Mouse (Mus musculus) embryonic facial prominence, embryonic 13.5 days (tissue): ENCODE measurements around the gene Qpctl. TPM values are rescaled to one million over a fixed set of nuclear protein-coding genes. Genes with fewer than 3 reads are reported as not detected.

Experiments used
- ATAC-seq: fragments of 200-750 bp; cut with Nextera tagmentation; 2 replicates; pipeline ENCODE4 v1.8.0; 2017; ENCODE audit warnings: low read depth; ENCODE audit not compliant: insufficient number of reproducible peaks, insufficient read depth, low FRiP score, low TSS enrichment
- H3K27ac ChIP-seq: fragments of 300-500 bp; sonication (generic); 2 replicates; pipeline ENCODE4 v1.5.1; 2015; ENCODE audit warnings: moderate library complexity, mild to moderate bottlenecking, inconsistent platforms
- H3K27me3 ChIP-seq: fragments of 300-500 bp; sonication (generic); 2 replicates; pipeline ENCODE4 v1.6.1; 2015; ENCODE audit warnings: mild to moderate bottlenecking, inconsistent platforms
- H3K36me3 ChIP-seq: fragments of 300-500 bp; sonication (generic); 2 replicates; pipeline ENCODE4 v1.6.1; 2015; ENCODE audit warnings: mild to moderate bottlenecking, inconsistent platforms
- H3K4me1 ChIP-seq: fragments of 300-500 bp; sonication (generic); 2 replicates; pipeline ENCODE4 v1.6.1; 2015; ENCODE audit warnings: inconsistent platforms
- H3K4me2 ChIP-seq: fragments of 300-500 bp; sonication (generic); 2 replicates; pipeline ENCODE4 v1.6.1; 2015; ENCODE audit warnings: moderate library complexity, mild to moderate bottlenecking, inconsistent platforms
- H3K4me3 ChIP-seq: fragments of 300-500 bp; sonication (generic); 2 replicates; pipeline ENCODE4 v1.5.1; 2015; ENCODE audit warnings: mild to moderate bottlenecking, inconsistent platforms
- H3K9ac ChIP-seq: fragments of 300-500 bp; sonication (generic); 2 replicates; pipeline ENCODE4 v1.6.1; 2015; ENCODE audit warnings: mild to moderate bottlenecking, inconsistent platforms
- H3K9me3 ChIP-seq: fragments of 300-500 bp; sonication (generic); 2 replicates; pipeline ENCODE4 v1.6.1; 2016; ENCODE audit warnings: inconsistent platforms
- WGBS: fragments of 180-500 bp; shearing (Covaris S2); methylation state at CpG from one replicate; pipeline ENCODE4 v1.1.7; 2015; ENCODE audit warnings: mixed read lengths; 5-methylcytosine and 5-hydroxymethylcytosine counted together
- polyA plus RNA-seq: library from polyadenylated mRNA; unstranded; fragments of >200 nt; fragmentation: Nextera tagmentation; extraction: Ambion mirVana; gene quantifications from 2 replicates; pipeline ENCODE4 v1.2.1, GENCODE M21; 2015

Gene Qpctl
- polyA plus RNA-seq, 1 experiment from 2014 or later: 15.2 TPM

- H3K9ac ChIP-seq: 0 out of 2 replicates have a peak overlapping the region, but pooled peaks have one; percentile 72
- no peaks in the 10 kb centered on the region for H3K27me3 ChIP-seq
- H3K36me3 ChIP-seq: peaks cover 19% of the 10 kb centered on the region
- no peak overlapping the region for H3K27ac ChIP-seq
- ATAC-seq: no peak
- peak overlapping the region; percentile 86 for H3K4me2 ChIP-seq
- H3K9me3 ChIP-seq: no peaks in the 10 kb centered on the region
- 46% methylated on average over 6 of the region's 6 CpGs for WGBS
- peak overlapping the region; percentile 77; the same call in 1 of the 2 replicates for H3K4me3 ChIP-seq
- H3K4me1 ChIP-seq: peaks cover 29% of the 10 kb centered on the region
These were observed 1.5 kb downstream of the Qpctl start for GRCm38 (mm10) chr7:19147497-19148045.

GRCm38 (mm10) chr7:19146793-19147192 lies 2.3 kb downstream of the Qpctl start:
- WGBS: 83% methylated on average over 10 of the region's 10 CpGs
- Histone ChIP-seq H3K4me3 (no peak overlapping the region), H3K27me3 (no peaks in the 10 kb centered on the region), H3K9ac (no peak overlapping the region), H3K9me3 (no peaks in the 10 kb centered on the region), H3K4me1 (peaks cover 29% of the 10 kb centered on the region), H3K27ac (no peak overlapping the region), H3K4me2 (no peak overlapping the region), H3K36me3 (peaks cover 15% of the 10 kb centered on the region)
- ATAC-seq: no peak

- Histone ChIP-seq H3K4me2 (no peak overlapping the region), H3K36me3 (peaks cover 74% of the 10 kb centered on the region), H3K4me1 (no peaks in the 10 kb centered on the region), H3K9ac (no peak overlapping the region), H3K27ac (no peak overlapping the region), H3K27me3 (no peaks in the 10 kb centered on the region), H3K4me3 (no peak overlapping the region), H3K9me3 (no peaks in the 10 kb centered on the region)
- ATAC-seq: no peak
- WGBS: 48% methylated on average over 5 of the region's 5 CpGs
These were observed 11.7 kb downstream of the Qpctl start for GRCm38 (mm10) chr7:19137380-19137779.

- no peak for ATAC-seq
- Histone ChIP-seq H3K4me3 (no peak overlapping the region), H3K27me3 (no peaks in the 10 kb centered on the region), H3K27ac (no peak overlapping the region), H3K36me3 (peaks cover 70% of the 10 kb centered on the region), H3K4me2 (no peak overlapping the region), H3K9ac (no peak overlapping the region), H3K9me3 (no peaks in the 10 kb centered on the region), H3K4me1 (peaks cover 4% of the 10 kb centered on the region; the same call in 1 of the 2 replicates)
- 92% methylated on average over 38 of the region's 38 CpGs for WGBS
These were observed 12.3 kb downstream of the Qpctl start for GRCm38 (mm10) chr7:19136673-19137334.

DNA sequence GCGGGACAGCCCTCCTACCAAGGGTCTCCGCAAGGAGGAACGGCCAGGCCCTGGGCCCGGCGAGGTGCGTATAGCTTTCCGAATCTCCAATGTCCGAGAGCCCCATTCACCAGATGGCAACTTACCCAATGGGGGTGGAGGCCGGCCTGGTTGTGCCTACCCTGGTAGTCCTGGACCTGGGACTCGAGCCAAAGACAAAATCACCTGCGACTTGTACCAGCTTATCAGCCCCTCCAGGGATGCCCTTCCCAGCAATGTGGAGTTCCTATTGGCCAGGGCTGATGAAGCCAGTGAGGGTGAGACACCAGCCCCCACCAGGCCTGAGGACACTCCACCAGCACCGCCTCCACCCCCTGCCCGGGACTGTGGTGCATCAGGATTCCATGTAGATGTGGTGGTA lies 12.9 kb downstream of the Qpctl start:
- Histone ChIP-seq H3K36me3 (peaks cover 67% of the 10 kb centered on the region), H3K4me3 (no peak overlapping the region), H3K9ac (no peak overlapping the region), H3K9me3 (no peaks in the 10 kb centered on the region), H3K27ac (no peak overlapping the region), H3K27me3 (no peaks in the 10 kb centered on the region), H3K4me2 (no peak overlapping the region), H3K4me1 (peaks cover 5% of the 10 kb centered on the region; the same call in 1 of the 2 replicates)
- 95% methylated on average over 13 of the region's 13 CpGs for WGBS
- ATAC-seq: no peak

DNA sequence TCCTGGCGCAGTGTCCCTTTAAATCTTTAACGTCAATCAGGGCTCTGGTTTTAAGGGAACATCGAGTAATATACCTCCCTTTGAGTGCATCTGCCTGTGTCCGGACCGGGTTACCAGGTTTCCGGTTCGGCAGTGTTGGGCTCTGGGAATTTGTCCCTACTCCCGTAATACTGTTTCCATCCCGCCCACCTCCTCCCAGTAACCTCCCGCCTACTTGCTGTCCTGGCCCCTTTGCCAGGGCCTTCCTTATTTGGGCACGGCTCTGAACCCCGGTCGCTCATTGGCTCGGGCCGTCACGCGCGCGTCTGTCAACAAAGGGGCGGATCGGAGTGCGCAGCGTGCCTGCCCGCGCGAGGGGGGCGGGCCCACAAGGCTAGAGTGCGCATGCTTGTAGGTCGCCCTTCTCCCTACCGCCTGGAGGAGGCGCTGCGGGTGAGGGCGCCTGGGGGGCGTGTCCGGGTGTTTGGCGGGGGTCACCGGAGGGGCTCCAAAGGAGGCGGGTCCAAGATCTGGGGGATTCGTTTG lies 17.7 kb downstream of the Qpctl start:
- peaks cover 13% of the 10 kb centered on the region for H3K4me1 ChIP-seq
- H3K9me3 ChIP-seq: no peaks in the 10 kb centered on the region
- H3K9ac ChIP-seq: peak overlapping the region; percentile 69
- H3K27me3 ChIP-seq: no peaks in the 10 kb centered on the region
- peak overlapping the region; percentile 51 for H3K4me3 ChIP-seq
- WGBS: under 1% methylated on average over 39 of the region's 39 CpGs
- peak overlapping the region; percentile 80 for H3K27ac ChIP-seq
- peak overlapping the region; percentile 66 for H3K4me2 ChIP-seq
- H3K36me3 ChIP-seq: peaks cover 41% of the 10 kb centered on the region
- ATAC-seq: peak; percentile 98

DNA sequence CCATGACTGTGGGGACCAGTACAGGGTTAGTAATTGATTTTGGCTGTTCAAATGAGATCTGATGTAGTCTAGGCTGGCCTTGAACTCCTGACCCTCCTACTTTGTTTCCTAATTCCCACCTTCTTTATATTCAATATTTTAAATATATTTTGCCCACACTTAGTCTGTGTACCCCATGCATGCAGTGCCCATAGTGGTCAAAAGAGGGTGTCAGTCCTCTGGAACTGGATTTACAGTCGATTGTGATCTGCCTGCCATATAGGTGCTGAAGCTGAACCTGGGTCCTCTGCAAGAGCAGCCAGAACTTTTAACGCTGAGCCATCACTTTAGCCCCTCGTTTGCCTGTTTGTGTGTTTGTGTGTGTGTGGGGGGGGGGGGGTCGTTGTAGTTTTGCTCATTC lies 18.4 kb downstream of the Qpctl start:
- peak overlapping the region; percentile 66 for H3K4me2 ChIP-seq
- no peaks in the 10 kb centered on the region for H3K9me3 ChIP-seq
- no peak for ATAC-seq
- H3K4me3 ChIP-seq: peak overlapping the region; percentile 51
- peaks cover 39% of the 10 kb centered on the region for H3K36me3 ChIP-seq
- H3K27me3 ChIP-seq: no peaks in the 10 kb centered on the region
- peaks cover 13% of the 10 kb centered on the region for H3K4me1 ChIP-seq
- H3K9ac ChIP-seq: peak overlapping the region; percentile 54
- 26% methylated on average over 4 of the region's 4 CpGs for WGBS
- H3K27ac ChIP-seq: peak overlapping the region; percentile 80

GRCm38 (mm10) chr7:19129396-19129795 lies 19.7 kb downstream of the Qpctl start:
- ATAC-seq: no peak
- H3K27ac ChIP-seq: no peak overlapping the region
- H3K4me3 ChIP-seq: no peak overlapping the region
- H3K9ac ChIP-seq: 0 out of 2 replicates have a peak overlapping the region, but pooled peaks have one; percentile 6
- H3K4me1 ChIP-seq: peaks cover 13% of the 10 kb centered on the region
- peaks cover 29% of the 10 kb centered on the region for H3K36me3 ChIP-seq
- 93% methylated on average over 5 of the region's 5 CpGs for WGBS
- H3K27me3 ChIP-seq: no peaks in the 10 kb centered on the region
- no peaks in the 10 kb centered on the region for H3K9me3 ChIP-seq
- H3K4me2 ChIP-seq: no peak overlapping the region

- Histone ChIP-seq H3K9ac (no peak overlapping the region), H3K4me3 (no peak overlapping the region), H3K27ac (no peak overlapping the region; the same call in 1 of the 2 replicates), H3K9me3 (no peaks in the 10 kb centered on the region), H3K4me2 (no peak overlapping the region), H3K36me3 (peaks cover 26% of the 10 kb centered on the region), H3K27me3 (no peaks in the 10 kb centered on the region), H3K4me1 (peaks cover 13% of the 10 kb centered on the region)
- ATAC-seq: no peak
- 89% methylated on average over 5 of the region's 5 CpGs for WGBS
These were observed 21.3 kb downstream of the Qpctl start for GRCm38 (mm10) chr7:19127744-19128143.

GRCm38 (mm10) chr7:19124713-19125112 lies 24.4 kb downstream of the Qpctl start:
- peak overlapping the region; percentile 46; the same call in 1 of the 2 replicates for H3K9ac ChIP-seq
- 84% methylated on average over 6 of the region's 6 CpGs for WGBS
- no peak for ATAC-seq
- H3K4me3 ChIP-seq: no peak overlapping the region
- H3K27me3 ChIP-seq: no peaks in the 10 kb centered on the region
- H3K4me1 ChIP-seq: peaks cover 17% of the 10 kb centered on the region
- H3K4me2 ChIP-seq: no peak overlapping the region
- no peaks in the 10 kb centered on the region for H3K9me3 ChIP-seq
- H3K27ac ChIP-seq: no peak overlapping the region
- peaks cover 26% of the 10 kb centered on the region for H3K36me3 ChIP-seq

- H3K27ac ChIP-seq: no peak overlapping the region
These were observed 27.4 kb downstream of the Qpctl start for GRCm38 (mm10) chr7:19121686-19122085.

More at GRCm38 (mm10) chr7:19121686-19122085, 27.4 kb downstream of the Qpctl start:
- Histone ChIP-seq H3K9me3 (no peaks in the 10 kb centered on the region; the same call in 1 of the 2 replicates), H3K36me3 (peaks cover 7% of the 10 kb centered on the region), H3K4me1 (peaks cover 23% of the 10 kb centered on the region), H3K4me3 (no peak overlapping the region), H3K4me2 (no peak overlapping the region), H3K27me3 (peaks cover 7% of the 10 kb centered on the region; the same call in 1 of the 2 replicates), H3K9ac (no peak overlapping the region)
- WGBS: 86% methylated on average over 4 of the region's 4 CpGs
- no peak for ATAC-seq
